Mouse (Mus musculus): ENCODE results near the gene Creb3. TPM values are rescaled to one million over a fixed set of nuclear protein-coding genes. Genes with fewer than 3 reads are reported as not detected.
A peak's percentile ranks its signal among the peaks of the same experiment; 100 is the strongest.

Creb3 gene
- polyA plus RNA-seq, 1 experiment from 2014 or later: 57.2 TPM

DNA sequence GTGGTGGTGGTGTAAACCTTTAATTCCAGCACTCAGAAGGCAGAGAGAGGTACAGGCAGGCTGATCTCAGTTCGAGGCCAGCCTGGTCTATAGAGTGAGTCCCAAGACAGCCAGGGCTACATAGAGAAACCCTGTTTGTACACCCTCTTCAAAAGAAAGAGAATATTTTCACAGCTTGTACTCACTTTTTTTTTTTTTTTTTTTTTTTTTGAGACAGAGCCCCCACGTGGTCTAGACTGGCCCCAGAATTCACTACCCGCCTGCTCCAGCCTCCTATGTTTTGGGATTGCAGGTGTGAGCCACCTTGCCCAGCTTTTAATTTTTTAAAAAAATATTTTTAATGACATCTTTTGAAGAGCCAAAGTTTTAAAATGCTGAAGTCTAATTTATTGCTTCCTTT is 42.0 kb downstream of the Creb3 start:
- no peak for ATAC-seq (ENCODE audit: insufficient number of reproducible peaks, low FRiP score)
- Histone ChIP-seq H3K36me3 (no peaks in the 10 kb centered on the region), H3K4me3 (no peak overlapping the region), H3K27ac (ENCODE audit: poor library complexity, severe bottlenecking) (no peak overlapping the region), H3K4me1 (replicated peaks) (peaks cover 10% of the 10 kb centered on the region), H3K4me2 (no peak overlapping the region), H3K9ac (no peak overlapping the region), H3K27me3 (replicated peaks) (no peaks in the 10 kb centered on the region), H3K9me3 (replicated peaks) (no peaks in the 10 kb centered on the region)
- 70% methylated on average over 3 of the region's 3 CpGs for WGBS

GRCm38 (mm10) chr4:43604751-43605685 is 42.9 kb downstream of the Creb3 start:
- H3K4me3 ChIP-seq: no peak overlapping the region
- no peaks in the 10 kb centered on the region for H3K9me3 ChIP-seq (replicated peaks)
- ATAC-seq (ENCODE audit: insufficient number of reproducible peaks, low FRiP score): 0 out of 2 replicates have a peak, but pooled peaks have one; percentile 18
- H3K27me3 ChIP-seq (replicated peaks): no peaks in the 10 kb centered on the region
- H3K27ac ChIP-seq (ENCODE audit: poor library complexity, severe bottlenecking): no peak overlapping the region
- no peaks in the 10 kb centered on the region for H3K36me3 ChIP-seq
- no peak overlapping the region for H3K9ac ChIP-seq
- H3K4me1 ChIP-seq (replicated peaks): peaks cover 10% of the 10 kb centered on the region
- WGBS: 40% methylated on average over 9 of the region's 9 CpGs
- H3K4me2 ChIP-seq: no peak overlapping the region

DNA sequence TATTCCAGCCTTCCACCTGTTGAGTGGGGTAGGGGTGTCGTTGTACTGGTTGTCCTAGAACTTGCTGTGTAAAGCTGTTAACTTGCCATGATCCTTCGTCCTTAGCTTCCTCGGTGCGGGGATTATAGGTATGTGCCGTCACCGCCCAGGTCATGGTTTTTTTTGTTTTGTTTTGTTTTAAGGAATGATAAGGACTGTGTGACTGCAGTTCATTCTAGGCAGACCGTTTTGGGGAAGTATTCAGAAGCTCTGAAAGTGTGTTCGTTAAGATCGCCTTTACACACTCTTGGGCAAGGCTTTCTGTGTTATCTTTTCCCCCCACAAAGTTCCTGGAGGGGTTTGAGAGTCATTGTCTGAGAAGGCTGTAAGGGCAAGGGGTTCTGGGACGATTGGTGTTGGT is 50.4 kb downstream of the Creb3 start:
- no peak overlapping the region for H3K27ac ChIP-seq (ENCODE audit: poor library complexity, severe bottlenecking)
- no peak overlapping the region for H3K4me3 ChIP-seq
- H3K36me3 ChIP-seq: no peaks in the 10 kb centered on the region
- H3K9me3 ChIP-seq (replicated peaks): no peaks in the 10 kb centered on the region
- no peaks in the 10 kb centered on the region for H3K4me1 ChIP-seq (replicated peaks)
- 51% methylated on average over 10 of the region's 10 CpGs for WGBS
- ATAC-seq (ENCODE audit: insufficient number of reproducible peaks, low FRiP score): no peak
- H3K9ac ChIP-seq: no peak overlapping the region
- no peaks in the 10 kb centered on the region for H3K27me3 ChIP-seq (replicated peaks)
- H3K4me2 ChIP-seq: no peak overlapping the region

DNA sequence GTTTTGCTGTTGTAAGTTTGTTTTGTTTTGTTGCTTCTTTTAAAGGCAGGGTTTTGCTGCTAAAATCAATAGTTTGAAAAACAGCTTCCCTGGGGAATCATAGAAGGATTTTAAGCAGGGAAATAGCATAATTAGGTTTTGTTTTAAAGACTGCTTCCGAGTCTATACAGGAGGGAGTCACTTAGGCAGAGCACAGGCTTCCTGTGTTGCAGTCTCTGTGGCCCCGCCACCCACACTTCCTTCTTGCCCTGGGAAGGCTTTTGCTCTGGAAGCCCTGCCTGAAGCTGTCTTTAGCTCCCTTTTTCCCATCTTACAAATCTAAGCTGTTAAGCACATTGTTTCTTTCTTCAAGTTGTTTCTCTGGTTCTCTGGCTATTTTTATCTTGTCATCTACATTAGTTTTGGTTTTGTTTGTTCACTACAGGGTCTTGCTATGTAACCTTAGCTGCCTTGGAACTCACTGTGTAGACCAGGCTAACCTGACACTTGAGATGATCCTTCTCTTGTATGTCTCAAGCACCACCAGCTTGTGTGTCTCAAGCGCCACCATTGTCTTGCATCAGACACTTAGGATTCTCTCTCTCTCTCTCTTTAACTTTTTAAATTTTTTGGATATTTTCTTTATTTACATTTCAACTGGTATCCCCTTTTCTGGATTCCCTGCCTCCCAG is 51.1 kb downstream of the Creb3 start:
- Histone ChIP-seq H3K9me3 (replicated peaks) (no peaks in the 10 kb centered on the region), H3K4me1 (replicated peaks) (no peaks in the 10 kb centered on the region), H3K36me3 (no peaks in the 10 kb centered on the region), H3K4me3 (no peak overlapping the region), H3K27me3 (replicated peaks) (no peaks in the 10 kb centered on the region), H3K4me2 (no peak overlapping the region), H3K9ac (no peak overlapping the region), H3K27ac (ENCODE audit: poor library complexity, severe bottlenecking) (no peak overlapping the region)
- no peak for ATAC-seq (ENCODE audit: insufficient number of reproducible peaks, low FRiP score)
- 60% methylated on average over 3 of the region's 3 CpGs for WGBS

Other genes starting within 250 kb of the Creb3 start
- gene Rusc2, start 180.4 kb upstream of the Creb3 start, polyA plus RNA-seq (2016; fragmentation: Nextera tagmentation; extraction: Ambion mirVana): 14.1 and 15.7 TPM in 2 replicates
- gene Fam166b, start 133.2 kb upstream of the Creb3 start, polyA plus RNA-seq (2016; fragmentation: Nextera tagmentation; extraction: Ambion mirVana): 0.14 TPM in 1 of 2 replicates, not detected in the other
- gene Tesk1, start 120.4 kb upstream of the Creb3 start, polyA plus RNA-seq (2016; fragmentation: Nextera tagmentation; extraction: Ambion mirVana): 10.3 and 11.6 TPM in 2 replicates
- gene Cd72, start 107.7 kb upstream of the Creb3 start, polyA plus RNA-seq (2016; fragmentation: Nextera tagmentation; extraction: Ambion mirVana): 0.82 and 2.0 TPM in 2 replicates
- not detected in 2 replicates for gene Sit1, start 78.6 kb upstream of the Creb3 start, polyA plus RNA-seq (2016; fragmentation: Nextera tagmentation; extraction: Ambion mirVana)
- 63.6 and 66.4 TPM in 2 replicates for gene Ccdc107, start 69.4 kb upstream of the Creb3 start, polyA plus RNA-seq (2016; fragmentation: Nextera tagmentation; extraction: Ambion mirVana)
- gene Arhgef39, start 62.6 kb upstream of the Creb3 start, polyA plus RNA-seq (2016; fragmentation: Nextera tagmentation; extraction: Ambion mirVana): 37.7 and 38.7 TPM in 2 replicates
- 1.6 and 2.0 TPM in 2 replicates for gene Car9, start 55.4 kb upstream of the Creb3 start, polyA plus RNA-seq (2016; fragmentation: Nextera tagmentation; extraction: Ambion mirVana)
- 153 and 155 TPM in 2 replicates for gene Tpm2, start 38.6 kb upstream of the Creb3 start, polyA plus RNA-seq (2016; fragmentation: Nextera tagmentation; extraction: Ambion mirVana)
- gene Tln1, start 359 bp downstream of the Creb3 start, polyA plus RNA-seq (2016; fragmentation: Nextera tagmentation; extraction: Ambion mirVana): 117 and 124 TPM in 2 replicates
- gene Rgp1, start 16.4 kb downstream of the Creb3 start, polyA plus RNA-seq (2016; fragmentation: Nextera tagmentation; extraction: Ambion mirVana): 20.4 and 26.4 TPM in 2 replicates
- gene Gba2, start 16.5 kb downstream of the Creb3 start, polyA plus RNA-seq (2016; fragmentation: Nextera tagmentation; extraction: Ambion mirVana): 25.5 and 25.8 TPM in 2 replicates
- 0.50 and 1.3 TPM in 2 replicates for gene Msmp, start 22.2 kb downstream of the Creb3 start, polyA plus RNA-seq (2016; fragmentation: Nextera tagmentation; extraction: Ambion mirVana)
- 11.0 and 11.2 TPM in 2 replicates for gene Npr2, start 69.6 kb downstream of the Creb3 start, polyA plus RNA-seq (2016; fragmentation: Nextera tagmentation; extraction: Ambion mirVana)
- gene Spag8, start 91.3 kb downstream of the Creb3 start, polyA plus RNA-seq (2016; fragmentation: Nextera tagmentation; extraction: Ambion mirVana): 0.40 and 0.51 TPM in 2 replicates
- 130 and 139 TPM in 2 replicates for gene Hint2, start 94.1 kb downstream of the Creb3 start, polyA plus RNA-seq (2016; fragmentation: Nextera tagmentation; extraction: Ambion mirVana)
- gene Tmem8b, start 106.6 kb downstream of the Creb3 start, polyA plus RNA-seq (2016; fragmentation: Nextera tagmentation; extraction: Ambion mirVana): 5.1 and 5.6 TPM in 2 replicates
- gene Fam221b, start 106.8 kb downstream of the Creb3 start, polyA plus RNA-seq (2016; fragmentation: Nextera tagmentation; extraction: Ambion mirVana): 3.8 and 3.9 TPM in 2 replicates
- not detected in 2 replicates for gene Olfr70, start 138.5 kb downstream of the Creb3 start, polyA plus RNA-seq (2016; fragmentation: Nextera tagmentation; extraction: Ambion mirVana)
- gene Olfr71, start 147.9 kb downstream of the Creb3 start, polyA plus RNA-seq (2016; fragmentation: Nextera tagmentation; extraction: Ambion mirVana): not detected in 2 replicates
- gene Hrct1, start 164.9 kb downstream of the Creb3 start, polyA plus RNA-seq (2016; fragmentation: Nextera tagmentation; extraction: Ambion mirVana): 0.96 and 1.0 TPM in 2 replicates
- 0.15 and 0.35 TPM in 2 replicates for gene Spaar, start 167.7 kb downstream of the Creb3 start, polyA plus RNA-seq (2016; fragmentation: Nextera tagmentation; extraction: Ambion mirVana)
- gene Olfr159, start 208.7 kb downstream of the Creb3 start, polyA plus RNA-seq (2016; fragmentation: Nextera tagmentation; extraction: Ambion mirVana): not detected in 2 replicates